Mouse (Mus musculus) T-cell, adult 2 months (primary cell): ENCODE data around the gene Ncapd3.

Source experiments
- DNase-seq: peaks from one replicate; pipeline ENCODE4 v3.0.0; 2022; ENCODE audit warnings: low spot score

The Ncapd3 gene

GRCm38 (mm10) chr9:27123947-27124346 lies 94.0 kb downstream of the Ncapd3 start:
- DNase-seq = no peak

- no peak for DNase-seq
Observed at GRCm38 (mm10) chr9:27125450-27125849, 95.5 kb downstream of the Ncapd3 start.

- no peak for DNase-seq
Observed at GRCm38 (mm10) chr9:27126543-27126942, 96.6 kb downstream of the Ncapd3 start.

GRCm38 (mm10) chr9:27128629-27129028 lies 98.7 kb downstream of the Ncapd3 start:
- no peak for DNase-seq

- no peak for DNase-seq
Observed at GRCm38 (mm10) chr9:27134410-27134809, 104.4 kb downstream of the Ncapd3 start.

- no peak for DNase-seq
Observed at GRCm38 (mm10) chr9:27135372-27135771, 105.4 kb downstream of the Ncapd3 start.

- no peak for DNase-seq
Observed at GRCm38 (mm10) chr9:27136651-27137050, 106.7 kb downstream of the Ncapd3 start.

- DNase-seq = no peak
Observed at GRCm38 (mm10) chr9:27140432-27141065, 110.6 kb downstream of the Ncapd3 start.

GRCm38 (mm10) chr9:27144271-27144840 lies 114.4 kb downstream of the Ncapd3 start:
- DNase-seq = no peak
